Mouse (Mus musculus) spleen, adult 12 weeks (tissue): ENCODE measurements at regions not wholly inside any gene's neighbourhood (a gene's known extent, or its start where the extent isn't known, plus 50 kb on each side); places are given as distances from the start of the nearest gene placed in this dataset.

Experiments used
- DNase-seq: peaks from one replicate; pipeline ENCODE4 v3.0.0; 2022; ENCODE audit warnings: low spot score

DNA sequence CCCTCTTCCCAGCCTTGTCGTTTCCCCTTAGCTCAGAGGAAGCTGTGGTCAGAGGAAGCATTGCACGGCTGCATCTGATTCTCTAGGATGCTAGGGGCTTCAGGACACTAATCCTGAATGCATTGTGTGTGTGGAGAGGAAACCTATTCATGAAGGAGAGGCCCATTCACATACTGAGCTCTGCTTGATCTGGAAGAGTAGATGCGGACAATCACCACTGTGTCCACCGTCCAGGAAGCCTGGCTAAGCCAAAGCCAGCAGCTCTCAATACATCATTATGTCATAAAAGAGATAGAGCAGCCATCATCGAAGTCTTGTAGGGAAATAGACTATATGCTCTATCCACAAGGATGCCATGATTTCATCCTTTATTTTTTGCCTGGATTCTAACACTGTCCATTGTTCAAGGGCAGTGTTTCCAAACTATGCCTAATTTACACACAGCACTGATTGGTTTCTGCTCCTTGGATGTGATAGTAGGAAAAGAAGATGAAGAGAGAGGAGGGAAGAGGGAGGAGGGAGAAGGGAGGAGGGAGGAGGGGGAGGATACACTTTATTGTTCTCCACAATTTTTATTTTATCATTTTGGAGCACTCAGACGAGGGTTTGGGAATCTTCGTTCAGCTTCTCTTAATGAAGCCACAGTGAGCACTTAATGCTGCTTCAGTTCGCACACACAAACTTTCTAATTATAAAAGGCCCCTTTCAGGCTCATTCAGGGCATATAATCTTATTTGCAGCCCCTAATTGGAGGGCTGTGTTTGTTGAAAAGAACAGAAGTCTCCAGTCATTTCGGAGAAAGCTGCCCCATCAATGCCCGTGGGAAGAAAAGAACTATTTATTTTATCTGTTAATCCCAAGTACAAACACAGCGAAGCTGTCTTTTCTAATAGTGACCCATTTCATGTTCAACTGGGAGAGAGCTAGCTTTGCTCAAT, 195.0 kb downstream of the Pdgfra start:
- DNase-seq, result no peak

GRCm38 (mm10) chr5:75347774-75348116, 195.7 kb downstream of the Pdgfra start:
- no peak for DNase-seq

GRCm38 (mm10) chr5:75355266-75355665, 203.2 kb downstream of the Pdgfra start:
- DNase-seq, result no peak

- DNase-seq, result no peak
These were observed 206.8 kb downstream of the Pdgfra start for GRCm38 (mm10) chr5:75358869-75359268.

DNA sequence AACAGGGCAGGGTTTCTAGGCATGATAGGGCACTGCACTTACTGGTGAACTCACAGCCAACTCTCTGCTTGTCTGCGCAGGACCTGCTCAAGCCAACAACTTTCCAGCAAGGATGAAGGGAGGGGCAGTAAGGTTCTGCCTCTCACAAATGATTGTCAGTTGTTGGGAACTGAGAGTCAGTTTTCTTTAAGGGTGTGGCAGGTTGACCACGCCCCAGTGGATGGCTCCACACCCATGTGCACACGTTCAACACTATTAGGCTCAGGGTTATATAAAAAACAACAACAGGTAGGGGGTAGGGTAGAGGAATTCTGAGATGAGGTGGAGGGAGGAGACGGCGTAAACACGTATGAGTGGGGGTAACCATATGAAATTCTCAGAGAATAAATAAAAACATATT, 210.9 kb upstream of the Kit start:
- no peak for DNase-seq

DNA sequence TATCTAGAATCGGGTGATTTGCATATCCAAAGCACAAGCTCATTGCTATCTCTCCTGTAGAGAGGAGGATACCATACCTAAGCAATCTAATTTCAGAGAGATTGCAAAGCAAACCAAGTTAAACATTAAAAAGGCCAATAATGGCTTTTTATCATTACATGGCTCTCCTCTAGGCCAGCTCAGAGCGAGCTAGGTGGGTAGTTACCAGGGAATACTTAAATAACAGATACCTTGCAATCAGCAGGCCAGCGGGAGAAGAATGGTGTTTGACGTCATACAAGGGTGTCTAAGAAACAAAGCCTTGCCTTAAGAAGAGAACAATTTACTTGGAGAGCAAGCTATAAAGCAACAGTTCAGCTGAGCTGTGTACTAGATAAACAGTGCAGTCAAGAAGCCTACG, 207.4 kb upstream of the Kit start:
- DNase-seq, result no peak

GRCm38 (mm10) chr5:75368691-75369090, 206.0 kb upstream of the Kit start:
- DNase-seq, result no peak

GRCm38 (mm10) chr5:75372849-75373248, 201.9 kb upstream of the Kit start:
- no peak for DNase-seq

- no peak for DNase-seq
These were observed 197.1 kb upstream of the Kit start for GRCm38 (mm10) chr5:75377311-75378300.

- no peak for DNase-seq
These were observed 196.1 kb upstream of the Kit start for GRCm38 (mm10) chr5:75378655-75379054.

- DNase-seq, result no peak
These were observed 194.4 kb upstream of the Kit start for GRCm38 (mm10) chr5:75380340-75380739.

DNA sequence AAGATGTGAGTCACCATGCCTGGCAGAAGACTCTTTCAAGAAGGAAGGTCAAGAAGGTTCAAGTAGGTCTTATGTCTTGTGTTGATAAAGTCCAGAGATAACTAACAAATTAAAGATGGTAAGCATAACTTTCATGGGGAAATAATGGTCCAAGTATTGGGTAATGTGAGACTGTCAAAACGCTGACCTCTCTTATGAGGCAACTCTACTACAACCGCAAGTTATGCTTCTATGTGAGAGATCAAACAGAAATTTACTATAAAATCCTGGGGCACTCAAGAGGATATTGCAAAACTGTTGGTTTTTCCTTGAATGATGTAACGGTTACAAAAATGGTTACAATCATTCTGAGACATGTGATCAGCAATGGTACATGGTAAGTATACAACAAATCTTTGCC, 192.6 kb upstream of the Kit start:
- no peak for DNase-seq

- DNase-seq, result no peak
These were observed 186.7 kb upstream of the Kit start for GRCm38 (mm10) chr5:75387886-75388454.

- DNase-seq, result no peak
These were observed 185.9 kb upstream of the Kit start for GRCm38 (mm10) chr5:75388699-75389260.

DNA sequence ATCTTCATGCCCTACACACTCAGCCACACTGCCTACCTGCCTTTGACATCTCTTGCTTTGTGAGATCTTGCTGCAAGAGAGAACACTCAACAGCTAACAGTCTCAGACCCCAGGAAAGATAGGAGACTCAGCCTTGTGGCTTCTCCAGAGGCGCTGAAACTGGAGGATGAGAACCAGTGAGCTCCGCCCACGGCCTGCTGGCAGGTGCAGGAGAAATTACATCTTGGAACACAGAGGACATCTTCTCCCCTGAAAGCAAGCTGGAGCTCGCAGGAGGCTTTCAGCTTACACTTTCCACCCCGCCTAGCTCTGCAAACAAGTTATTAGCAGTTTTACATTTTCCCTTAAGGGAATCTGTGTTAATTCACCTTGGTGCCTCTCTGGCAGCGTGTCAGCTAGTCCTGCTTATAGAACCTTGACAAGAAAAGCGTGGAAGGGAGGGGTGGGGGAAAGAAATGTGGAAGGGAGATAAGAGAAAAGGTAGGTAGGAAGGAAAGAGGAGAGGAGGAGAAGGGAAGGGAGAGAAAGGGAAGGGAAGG, 185.2 kb upstream of the Kit start:
- DNase-seq, result no peak

- DNase-seq, result no peak
These were observed 175.9 kb upstream of the Kit start for GRCm38 (mm10) chr5:75398820-75399219.

GRCm38 (mm10) chr5:75401734-75402133, 173.0 kb upstream of the Kit start:
- no peak for DNase-seq

- no peak for DNase-seq
These were observed 172.1 kb upstream of the Kit start for GRCm38 (mm10) chr5:75402631-75403030.

- no peak for DNase-seq
These were observed 171.2 kb upstream of the Kit start for GRCm38 (mm10) chr5:75403531-75403930.

DNA sequence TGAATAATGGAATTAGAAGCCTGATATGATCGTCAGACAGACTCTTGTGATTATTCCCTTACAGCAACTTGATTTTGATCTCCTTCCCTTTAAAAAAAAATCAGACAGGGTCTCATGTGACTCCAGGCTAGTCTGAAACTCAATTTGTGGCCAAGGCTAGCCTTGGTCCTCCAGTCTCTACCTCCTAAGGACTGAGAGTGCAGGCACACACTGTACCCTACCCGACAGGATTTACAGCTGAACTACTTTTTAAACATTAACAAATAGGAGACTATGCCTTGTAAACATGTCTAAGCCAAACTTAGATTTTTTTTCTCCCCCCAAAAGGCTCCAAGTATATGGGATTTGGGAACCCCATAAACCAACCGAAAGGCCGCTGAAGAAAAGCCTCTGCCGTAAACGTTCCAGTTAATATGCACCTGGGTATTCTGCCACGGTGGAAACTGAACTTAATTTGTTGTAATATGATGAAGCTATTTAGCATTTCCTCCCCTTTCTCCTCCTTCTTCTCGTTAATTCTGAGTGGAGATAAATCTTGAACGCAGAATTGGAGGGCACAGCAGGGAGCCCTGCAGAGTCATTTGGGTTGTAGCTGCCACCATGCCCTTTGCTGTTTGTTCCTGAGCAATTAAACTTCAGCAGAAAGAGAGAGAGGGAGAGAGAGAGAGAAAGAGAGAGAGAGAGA, 170.0 kb upstream of the Kit start:
- no peak for DNase-seq

DNA sequence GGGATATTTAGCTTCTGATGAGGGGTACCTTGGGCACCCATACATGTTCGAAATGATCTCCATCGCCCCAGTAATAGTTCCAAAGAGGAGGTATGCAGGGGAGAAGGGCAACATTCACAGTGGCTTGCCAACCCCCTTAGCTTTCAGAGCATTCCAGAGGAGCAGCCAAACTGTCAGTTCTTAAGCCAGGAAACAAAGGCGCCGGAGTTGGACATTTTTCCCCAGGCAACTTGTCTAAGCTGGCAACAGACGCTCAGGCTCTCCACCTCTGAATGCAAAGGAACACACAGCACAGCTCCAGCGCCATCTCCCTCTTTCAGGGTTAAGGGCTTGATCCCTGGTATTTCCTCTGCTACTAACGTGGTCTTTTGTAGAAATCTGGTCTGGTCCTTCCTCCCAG, 169.2 kb upstream of the Kit start:
- DNase-seq, result no peak
